Mouse (Mus musculus) embryonic facial prominence, embryonic 10.5 days (tissue): ENCODE measurements around the gene Mif. TPM values are rescaled to one million over a fixed set of nuclear protein-coding genes. Genes with fewer than 3 reads are reported as not detected.
A peak's percentile ranks its signal among the peaks of the same experiment; 100 is the strongest.

Source experiments
- DNase-seq: peaks from one replicate; pipeline ENCODE4 v3.0.0-alpha.2; 2017; ENCODE audit warnings: low spot score
- H3K27ac ChIP-seq: fragments of 300-500 bp; sonication (generic); replicated peaks from 2 replicates; pipeline ENCODE4 v1.5.1; 2016; ENCODE audit warnings: mild to moderate bottlenecking
- H3K27me3 ChIP-seq: fragments of 300-500 bp; sonication (generic); replicated peaks from 2 replicates; pipeline ENCODE4 v1.6.1; 2016; ENCODE audit warnings: low read depth, mild to moderate bottlenecking; ENCODE audit not compliant: poor library complexity, severe bottlenecking
- H3K36me3 ChIP-seq: fragments of 300-500 bp; sonication (generic); replicated peaks from 2 replicates; pipeline ENCODE4 v1.6.1; 2016; ENCODE audit warnings: mild to moderate bottlenecking, moderate library complexity
- H3K4me1 ChIP-seq: fragments of 300-500 bp; sonication (generic); 2 replicates; pipeline ENCODE4 v1.6.1; 2016
- H3K4me3 ChIP-seq: fragments of 300-500 bp; sonication (generic); 2 replicates; pipeline ENCODE4 v1.5.1; 2016; ENCODE audit warnings: mild to moderate bottlenecking, moderate library complexity
- H3K9me3 ChIP-seq: fragments of 300-500 bp; sonication (generic); 2 replicates; pipeline ENCODE4 v1.6.1; 2016; ENCODE audit warnings: mild to moderate bottlenecking
- WGBS: fragments of 180-500 bp; shearing (Covaris S2); methylation state at CpG from one replicate; pipeline ENCODE4 v1.1.7; 2016; 5-methylcytosine and 5-hydroxymethylcytosine counted together
- polyA plus RNA-seq: library from polyadenylated mRNA; unstranded; fragments of >200 nt; fragmentation: Nextera tagmentation; extraction: Ambion mirVana; gene quantifications from 2 replicates; pipeline ENCODE4 v1.2.1, GENCODE M21; 2016

Gene Mif
- polyA plus RNA-seq, 1 experiment from 2014 or later: 3,361 TPM

- Histone ChIP-seq H3K9me3 (no peaks in the 10 kb centered on the region), H3K27ac (no peak overlapping the region), H3K4me3 (no peak overlapping the region), H3K27me3 (peaks cover 29% of the 10 kb centered on the region), H3K4me1 (peaks cover 43% of the 10 kb centered on the region), H3K36me3 (no peaks in the 10 kb centered on the region)
- DNase-seq: peak; percentile 47
- 67% methylated on average over 13 of the region's 13 CpGs for WGBS
These were observed 27.7 kb downstream of the Mif start for GRCm38 (mm10) chr10:75832272-75832895.

- WGBS: 89% methylated on average over 2 of the region's 2 CpGs
- H3K27ac ChIP-seq: no peak overlapping the region
- no peak overlapping the region for H3K4me3 ChIP-seq
- no peaks in the 10 kb centered on the region for H3K9me3 ChIP-seq
- H3K4me1 ChIP-seq: peaks cover 23% of the 10 kb centered on the region
- peaks cover 29% of the 10 kb centered on the region for H3K27me3 ChIP-seq
- H3K36me3 ChIP-seq: no peaks in the 10 kb centered on the region
- no peak for DNase-seq
These were observed 29.8 kb downstream of the Mif start for GRCm38 (mm10) chr10:75830275-75830670.

DNA sequence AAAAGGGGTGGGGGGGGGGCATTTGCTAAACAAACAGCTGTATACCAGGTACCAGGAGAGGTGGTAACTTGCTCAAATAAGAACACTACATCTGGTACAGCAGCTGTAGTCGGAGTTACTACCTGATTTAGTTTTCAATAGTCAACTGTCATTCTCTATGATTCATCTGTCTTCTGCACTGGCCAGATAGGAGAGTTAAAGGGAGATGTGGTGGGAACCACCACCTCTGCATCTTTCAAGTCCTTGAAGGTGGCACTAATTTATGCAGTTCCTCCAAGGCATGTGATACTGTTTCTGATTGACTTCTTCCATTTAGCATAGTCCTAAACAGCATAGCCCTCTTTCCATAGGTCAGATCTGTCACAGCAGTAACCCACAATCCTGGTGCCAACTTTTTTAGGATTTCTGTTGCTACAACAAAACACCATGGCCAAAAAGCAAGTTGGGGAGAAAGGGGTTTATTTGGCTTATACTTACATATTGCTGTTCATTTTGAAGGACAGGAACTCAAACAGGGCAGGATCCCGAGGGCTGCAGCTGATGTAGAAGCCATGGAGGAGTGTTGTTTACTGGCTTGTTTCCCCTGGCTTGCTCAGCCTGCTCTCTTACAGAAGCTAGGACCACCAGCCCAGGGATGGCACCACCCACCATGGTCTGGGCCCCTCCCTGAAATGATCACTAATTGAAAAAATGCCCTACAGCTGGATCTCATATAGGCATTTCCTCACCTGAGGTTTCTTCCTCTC, 30.3 kb downstream of the Mif start:
- no peaks in the 10 kb centered on the region for H3K9me3 ChIP-seq
- H3K27me3 ChIP-seq: peaks cover 28% of the 10 kb centered on the region
- no peak overlapping the region for H3K4me3 ChIP-seq
- peak; percentile 6 for DNase-seq
- H3K4me1 ChIP-seq: peaks cover 19% of the 10 kb centered on the region
- no peaks in the 10 kb centered on the region for H3K36me3 ChIP-seq
- H3K27ac ChIP-seq: no peak overlapping the region
- 72% methylated on average over 2 of the region's 2 CpGs for WGBS

- no peak for DNase-seq
- no peak overlapping the region for H3K4me3 ChIP-seq
- no peaks in the 10 kb centered on the region for H3K36me3 ChIP-seq
- H3K4me1 ChIP-seq: peaks cover 7% of the 10 kb centered on the region
- H3K9me3 ChIP-seq: no peaks in the 10 kb centered on the region
- peaks cover 16% of the 10 kb centered on the region for H3K27me3 ChIP-seq
- H3K27ac ChIP-seq: no peak overlapping the region
These were observed 31.5 kb downstream of the Mif start for GRCm38 (mm10) chr10:75828500-75828931.

DNA sequence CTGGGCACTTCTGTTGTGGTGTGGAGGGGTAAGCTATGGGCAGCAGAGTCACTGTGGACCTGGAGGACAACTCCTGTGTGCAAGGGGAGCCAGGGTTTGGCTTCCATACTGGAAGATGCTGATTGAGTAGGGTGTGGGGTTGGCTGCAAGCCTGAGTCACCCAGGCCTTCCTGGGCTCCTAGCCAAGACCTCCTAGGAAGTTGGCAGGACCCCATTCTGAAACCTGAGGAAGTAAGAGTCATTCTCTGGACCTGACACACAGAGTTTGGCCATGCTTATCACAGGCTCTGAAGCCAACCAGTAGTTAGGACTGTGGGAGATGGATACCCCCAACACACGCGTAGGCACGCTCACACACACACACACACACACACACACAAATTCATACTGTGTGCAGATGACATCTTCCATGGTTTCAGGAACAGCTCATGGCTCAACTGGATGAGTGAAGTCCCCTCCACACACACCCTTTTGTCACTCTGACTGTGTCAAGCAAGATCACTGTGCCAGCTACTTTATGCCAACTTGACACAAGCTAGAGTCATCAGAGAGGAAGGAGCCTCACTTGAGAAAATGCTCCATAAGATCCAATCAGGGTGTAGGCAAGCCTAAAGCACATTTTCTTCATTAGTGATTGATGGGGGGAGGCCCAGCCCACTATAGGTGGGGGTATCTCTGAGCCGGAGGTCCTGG, 32.2 kb downstream of the Mif start:
- Histone ChIP-seq H3K36me3 (no peaks in the 10 kb centered on the region), H3K27ac (no peak overlapping the region), H3K9me3 (no peaks in the 10 kb centered on the region), H3K27me3 (peaks cover 9% of the 10 kb centered on the region), H3K4me3 (no peak overlapping the region), H3K4me1 (peaks cover 3% of the 10 kb centered on the region; the same call in 1 of the 2 replicates)
- DNase-seq: no peak
- 93% methylated on average over 4 of the region's 4 CpGs for WGBS

DNA sequence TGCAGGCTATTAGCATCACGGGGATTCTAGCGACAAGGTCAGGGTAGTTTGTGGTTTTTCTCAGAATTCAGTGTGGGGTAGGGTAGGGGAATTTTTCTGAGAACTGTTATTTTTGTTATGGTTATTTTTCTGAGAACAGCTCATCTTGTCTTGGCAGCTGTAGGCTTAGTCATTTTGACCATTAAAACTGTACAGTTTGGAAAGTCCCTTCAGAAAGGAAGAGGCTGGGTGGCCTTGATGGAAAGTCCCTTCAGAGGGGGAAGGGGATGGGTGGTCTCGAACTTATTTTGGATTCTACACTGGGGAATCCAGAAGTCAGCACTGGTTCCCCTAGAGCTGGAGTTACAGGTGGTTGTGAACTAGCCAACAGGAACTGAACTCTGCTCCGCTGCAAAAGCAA, 35.5 kb downstream of the Mif start:
- Histone ChIP-seq H3K4me3 (no peak overlapping the region), H3K27ac (no peak overlapping the region), H3K9me3 (no peaks in the 10 kb centered on the region), H3K4me1 (no peaks in the 10 kb centered on the region), H3K36me3 (no peaks in the 10 kb centered on the region), H3K27me3 (no peaks in the 10 kb centered on the region)
- WGBS: 86% methylated on average over 4 of the region's 4 CpGs
- no peak for DNase-seq

DNA sequence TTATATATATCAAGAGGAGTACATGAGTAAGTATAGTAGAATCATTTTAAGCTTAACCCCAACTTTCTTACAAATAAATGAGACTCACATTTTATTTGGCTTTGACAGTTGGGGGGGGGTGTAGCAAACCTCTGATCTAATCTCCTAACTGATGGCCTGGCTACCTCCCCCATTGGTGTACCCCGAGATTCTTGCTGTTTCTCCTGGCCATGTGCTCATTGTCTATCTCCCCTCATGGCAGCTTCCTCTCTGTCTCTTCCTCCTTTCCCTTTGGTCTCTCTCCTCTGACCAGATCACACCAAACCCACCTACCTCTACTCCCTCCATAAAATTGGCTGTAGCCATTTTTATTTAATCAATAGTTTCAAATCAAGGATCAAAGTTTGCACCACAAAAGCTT, 36.3 kb downstream of the Mif start:
- H3K36me3 ChIP-seq: no peaks in the 10 kb centered on the region
- no peak overlapping the region for H3K4me3 ChIP-seq
- H3K4me1 ChIP-seq: no peaks in the 10 kb centered on the region
- 92% methylated on average over 1 of the region's 1 CpGs for WGBS
- no peaks in the 10 kb centered on the region for H3K27me3 ChIP-seq
- no peaks in the 10 kb centered on the region for H3K9me3 ChIP-seq
- DNase-seq: no peak
- no peak overlapping the region for H3K27ac ChIP-seq

GRCm38 (mm10) chr10:75822443-75822842, 37.6 kb downstream of the Mif start, which contains the start of gene Gstt4:
TSS of gene Gstt4 (minus strand) at chr10:75822543.
- 94% methylated on average over 2 of the region's 2 CpGs for WGBS
- no peaks in the 10 kb centered on the region for H3K27me3 ChIP-seq
- H3K4me3 ChIP-seq: no peak within 1 kb of the TSS
- DNase-seq: no peak
- H3K4me1 ChIP-seq: no peaks in the 10 kb centered on the region
- H3K27ac ChIP-seq: no peak within 1 kb of the TSS
- no peaks in the 10 kb centered on the region for H3K36me3 ChIP-seq
- H3K9me3 ChIP-seq: no peaks in the 10 kb centered on the region

DNA sequence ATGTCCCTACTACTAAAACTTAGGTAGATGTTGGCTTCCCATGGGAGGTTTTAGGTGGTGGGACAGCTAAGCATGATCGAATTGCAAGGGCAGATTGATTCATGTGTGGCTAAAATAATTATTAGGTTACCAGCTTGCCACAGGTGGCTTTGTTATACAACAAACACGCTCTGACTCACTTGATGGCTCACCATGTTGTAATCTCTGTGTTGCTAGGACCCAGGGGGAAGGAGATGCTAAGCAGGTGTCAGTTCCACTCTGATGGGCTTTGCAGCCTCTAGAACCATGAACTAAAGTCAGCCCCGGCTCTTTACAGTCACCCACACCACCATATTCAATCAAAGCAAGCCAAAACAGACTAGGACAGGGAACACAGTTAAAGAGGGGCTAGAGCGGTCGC, 40.2 kb downstream of the Mif start:
- WGBS: 85% methylated on average over 5 of the region's 5 CpGs

GRCm38 (mm10) chr10:75818641-75819040, 41.4 kb downstream of the Mif start:
- no peak for DNase-seq
- no peak overlapping the region for H3K4me3 ChIP-seq
- H3K27me3 ChIP-seq: no peaks in the 10 kb centered on the region
- H3K4me1 ChIP-seq: no peaks in the 10 kb centered on the region
- no peaks in the 10 kb centered on the region for H3K36me3 ChIP-seq
- WGBS: 60% methylated on average over 10 of the region's 10 CpGs
- H3K9me3 ChIP-seq: no peaks in the 10 kb centered on the region
- no peak overlapping the region for H3K27ac ChIP-seq

More for the DNA sequence above, 40.2 kb downstream of the Mif start:
- Histone ChIP-seq H3K36me3 (no peaks in the 10 kb centered on the region), H3K27me3 (no peaks in the 10 kb centered on the region), H3K27ac (no peak overlapping the region), H3K9me3 (no peaks in the 10 kb centered on the region), H3K4me1 (no peaks in the 10 kb centered on the region), H3K4me3 (no peak overlapping the region)
- DNase-seq: no peak
